Mouse (Mus musculus) cerebellum, adult 8-10 months (tissue): ENCODE measurements at regions not wholly inside any gene's neighbourhood (a gene's known extent, or its start where the extent isn't known, plus 50 kb on each side); places are given as distances from the start of the nearest gene placed in this dataset.

ENCODE experiments used
- DNase-seq: peaks from one replicate; pipeline ENCODE4 v3.0.0; 2022

DNA sequence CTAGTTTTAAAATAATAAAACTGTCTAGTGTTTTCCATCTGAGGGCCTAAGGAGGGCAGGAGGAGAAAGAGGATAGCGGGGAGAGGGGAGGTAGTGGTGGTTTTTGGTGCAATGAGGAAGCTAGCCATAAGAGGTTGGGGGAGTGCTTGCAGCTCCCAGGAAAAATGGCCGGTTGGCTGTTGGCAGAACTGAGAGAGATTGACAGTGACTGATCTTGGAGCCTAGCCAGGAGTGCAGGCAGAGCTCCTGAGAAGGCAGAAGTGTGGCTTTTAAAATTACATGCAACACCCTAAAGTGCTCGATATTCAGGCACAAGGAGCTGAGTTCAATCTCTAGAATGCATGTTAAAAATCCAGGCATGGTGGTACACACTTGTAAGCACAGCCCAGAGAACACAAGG, 938.3 kb upstream of the 2610301B20Rik start:
- DNase-seq = no peak

DNA sequence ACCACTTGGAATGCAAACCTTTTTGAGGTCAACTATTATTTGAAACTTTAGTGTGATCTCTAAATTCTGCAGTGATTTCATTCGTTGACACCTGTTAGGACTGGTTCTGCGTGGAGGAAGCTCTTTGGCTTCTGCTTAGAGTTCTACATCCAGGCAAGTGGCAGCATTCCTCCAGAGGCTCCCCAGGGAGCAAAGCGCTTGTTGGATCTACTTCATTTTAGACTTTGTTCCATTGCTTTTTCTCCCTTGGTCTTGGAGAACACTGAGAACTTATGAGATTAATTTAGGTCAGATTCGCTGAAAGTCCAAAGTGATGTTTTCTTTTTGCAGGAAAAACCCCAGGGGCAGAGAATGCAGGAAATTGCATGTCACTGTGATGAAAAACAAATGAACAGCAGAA, 922.9 kb upstream of the 2610301B20Rik start:
- no peak for DNase-seq

- no peak for DNase-seq
These were observed 899.7 kb upstream of the 2610301B20Rik start for GRCm38 (mm10) chr4:9974631-9975030.

DNA sequence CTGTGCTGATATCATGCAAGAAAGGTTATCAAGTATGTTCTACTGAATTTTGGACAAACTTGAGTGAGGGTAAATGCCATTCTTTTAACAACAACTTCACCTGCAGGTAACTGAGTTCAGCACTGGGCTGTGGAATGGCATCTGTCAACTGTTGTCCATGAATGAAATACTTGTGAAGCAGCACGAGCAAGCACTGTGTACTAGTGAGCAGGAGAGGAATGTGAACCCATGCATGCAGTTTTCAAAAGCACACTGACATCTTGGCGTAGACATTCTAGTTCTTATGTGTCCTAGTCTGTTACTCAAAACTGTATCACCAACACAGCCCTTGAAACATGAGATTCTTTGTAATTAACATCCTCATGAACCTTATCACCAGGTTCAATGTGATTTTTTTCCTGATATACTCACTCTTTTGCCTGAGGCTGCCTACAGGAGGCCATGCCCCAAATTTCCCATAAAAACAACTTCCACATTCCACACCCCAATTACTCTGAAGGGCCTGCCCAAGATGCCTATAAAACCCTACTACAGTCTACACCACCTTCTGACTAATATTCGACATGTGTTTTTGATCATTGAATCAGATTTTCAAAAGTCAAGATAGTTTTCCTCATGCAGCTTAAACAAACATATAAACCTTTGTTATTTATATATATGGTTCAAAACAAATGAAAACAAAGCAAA, 892.8 kb upstream of the 2610301B20Rik start:
- DNase-seq = no peak

DNA sequence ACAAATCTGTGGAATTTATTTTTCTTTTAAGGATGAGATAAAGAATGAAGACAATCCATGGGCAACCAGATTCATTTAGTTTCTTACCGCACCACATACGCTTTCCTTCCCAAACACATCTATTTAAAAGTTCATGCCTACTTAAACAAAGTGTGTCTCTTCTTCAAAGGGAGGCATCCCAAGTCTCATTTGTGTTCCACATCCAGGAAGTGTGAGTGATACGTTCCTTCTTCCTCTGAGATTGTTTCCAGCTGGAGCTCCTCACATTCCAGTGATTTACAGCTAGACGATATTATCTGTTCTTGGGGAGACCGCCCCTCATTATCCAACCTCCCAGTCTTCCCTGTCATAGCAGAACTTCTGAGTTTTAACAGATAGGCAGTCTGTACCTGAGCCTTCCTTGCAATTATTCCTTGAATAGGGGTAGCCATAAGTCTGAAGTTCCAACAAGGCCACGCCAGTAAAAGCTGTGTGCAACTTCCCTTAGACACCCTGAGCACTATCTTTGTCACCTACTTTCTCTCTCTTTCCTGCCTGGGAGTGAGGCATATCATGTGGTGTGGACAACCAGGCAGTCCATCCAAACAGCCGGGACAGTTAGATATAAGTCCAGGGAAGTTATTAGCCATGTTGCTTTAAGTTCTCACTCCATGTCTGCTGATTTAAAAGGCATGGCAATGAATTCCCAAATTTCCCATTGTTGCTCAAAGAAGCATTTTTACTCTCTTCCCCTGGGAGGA, 891.3 kb upstream of the 2610301B20Rik start:
- no peak for DNase-seq

DNA sequence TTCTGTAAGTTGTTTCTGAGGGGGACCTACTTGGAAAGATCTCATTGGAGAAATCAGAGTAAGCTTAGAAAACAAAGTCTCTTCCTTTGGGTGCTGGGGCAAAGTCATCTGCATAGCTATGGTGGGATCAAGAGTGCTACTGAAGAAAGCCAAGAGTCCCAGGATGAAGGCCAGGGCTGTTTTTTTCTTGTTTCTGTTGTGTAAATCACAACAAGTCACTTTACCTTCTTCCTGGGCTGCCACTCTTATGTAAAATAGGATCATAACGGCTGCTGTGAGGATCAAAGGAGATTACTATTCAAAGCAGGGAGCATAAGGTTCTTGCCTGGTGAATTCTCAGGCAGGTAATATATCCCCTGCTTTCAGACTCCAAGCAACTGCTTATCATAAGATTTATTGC, 880.4 kb upstream of the 2610301B20Rik start:
- DNase-seq = no peak

DNA sequence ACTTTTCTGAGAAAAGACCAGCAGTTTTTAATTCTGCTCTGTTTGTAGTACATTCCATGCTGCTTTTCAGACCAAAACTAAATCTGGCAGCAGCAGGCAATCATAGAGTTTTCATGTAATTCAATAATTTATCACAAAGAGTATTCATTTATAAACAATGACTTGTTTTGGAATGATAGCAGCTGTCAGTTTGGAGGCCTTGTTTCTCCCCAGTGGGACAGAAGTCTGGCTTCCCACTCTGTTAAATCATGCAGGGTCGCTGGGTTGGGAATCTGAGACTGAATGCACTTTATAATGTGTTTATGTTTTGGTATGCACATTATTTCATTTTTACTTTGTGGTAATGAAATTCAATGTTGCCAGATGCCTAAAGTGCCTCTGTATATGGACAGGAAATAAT, 879.8 kb upstream of the 2610301B20Rik start:
- no peak for DNase-seq

GRCm38 (mm10) chr4:10030316-10030715, 844.0 kb upstream of the 2610301B20Rik start:
- no peak for DNase-seq

DNA sequence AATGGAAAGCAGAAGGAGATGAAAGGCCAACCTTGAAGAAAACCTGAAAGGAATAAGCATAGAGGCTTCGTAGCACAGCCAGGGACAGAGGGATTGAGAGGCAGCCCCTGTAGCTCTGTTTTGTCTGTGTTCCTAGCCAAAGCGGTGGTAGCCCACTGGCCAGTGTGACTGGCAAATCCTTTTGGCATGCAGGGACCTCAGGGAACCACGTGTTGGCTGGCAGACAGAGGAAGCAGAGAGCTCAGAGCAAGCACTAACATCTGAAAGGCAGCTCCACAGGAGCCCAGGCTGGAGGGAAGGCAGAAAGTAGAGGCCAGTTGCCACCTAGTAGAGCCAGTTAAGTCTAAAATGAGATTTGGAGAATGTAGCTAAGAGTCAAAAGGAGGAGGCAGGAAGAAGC, 842.5 kb upstream of the 2610301B20Rik start:
- DNase-seq = no peak

- no peak for DNase-seq
These were observed 839.0 kb upstream of the 2610301B20Rik start for GRCm38 (mm10) chr4:10035336-10035735.

DNA sequence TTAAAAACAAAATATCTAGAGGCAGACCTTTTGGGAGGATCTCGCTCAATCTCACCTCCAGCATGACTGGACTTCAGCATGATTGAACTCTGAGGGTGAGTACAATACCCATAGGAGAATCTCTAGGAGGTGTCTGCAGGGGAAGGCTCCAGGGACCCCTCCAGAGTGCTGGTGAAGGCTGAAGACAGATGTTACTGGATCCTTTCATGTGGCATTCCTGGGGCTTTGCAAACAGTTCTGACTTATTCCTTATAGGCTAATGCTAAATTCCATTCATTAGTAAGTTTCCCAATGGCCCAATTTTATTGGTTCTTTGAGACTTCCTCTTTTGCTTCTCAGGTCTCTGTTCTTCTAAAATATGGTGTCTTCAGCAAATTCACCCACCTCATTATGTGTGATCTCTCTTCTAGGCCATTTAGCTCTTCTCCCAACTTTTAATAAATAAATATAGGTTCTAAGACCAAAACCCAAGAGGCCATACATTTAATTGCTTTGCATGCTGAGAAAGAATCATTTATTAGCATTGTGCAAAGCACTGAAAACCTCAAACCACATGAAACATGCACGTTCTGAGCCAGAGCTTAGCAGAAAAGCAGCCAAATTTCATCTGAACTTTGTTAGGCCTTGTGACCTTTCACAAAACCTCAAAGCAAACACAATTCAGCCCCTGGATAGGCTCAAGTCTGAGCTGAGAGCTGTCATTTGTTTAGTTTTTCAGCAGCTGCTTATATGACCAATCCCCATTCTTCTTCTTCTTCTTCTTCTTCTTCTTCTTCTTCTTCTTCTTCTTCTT, 832.8 kb upstream of the 2610301B20Rik start:
- DNase-seq = no peak

DNA sequence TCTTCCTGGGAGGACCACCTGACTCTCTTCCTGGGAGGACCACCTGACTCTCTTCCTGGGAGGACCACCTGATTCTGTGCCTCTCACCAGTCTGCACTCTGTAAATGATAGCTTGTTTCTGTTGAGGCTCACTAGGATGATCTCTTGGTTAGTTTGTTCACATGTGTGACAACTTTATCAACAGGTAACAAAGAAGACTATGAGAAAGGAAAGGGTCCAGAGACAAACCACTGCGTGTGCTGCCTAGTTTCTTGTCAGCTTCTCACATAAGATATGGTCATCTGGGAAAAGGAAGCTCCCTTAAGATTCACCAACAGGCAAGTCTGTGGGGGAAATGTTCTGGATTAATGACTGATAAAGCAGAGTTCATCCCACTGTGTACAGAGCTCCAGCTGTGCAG, 825.5 kb upstream of the 2610301B20Rik start:
- DNase-seq = no peak

- no peak for DNase-seq
These were observed 824.9 kb upstream of the 2610301B20Rik start for GRCm38 (mm10) chr4:10049411-10049810.

DNA sequence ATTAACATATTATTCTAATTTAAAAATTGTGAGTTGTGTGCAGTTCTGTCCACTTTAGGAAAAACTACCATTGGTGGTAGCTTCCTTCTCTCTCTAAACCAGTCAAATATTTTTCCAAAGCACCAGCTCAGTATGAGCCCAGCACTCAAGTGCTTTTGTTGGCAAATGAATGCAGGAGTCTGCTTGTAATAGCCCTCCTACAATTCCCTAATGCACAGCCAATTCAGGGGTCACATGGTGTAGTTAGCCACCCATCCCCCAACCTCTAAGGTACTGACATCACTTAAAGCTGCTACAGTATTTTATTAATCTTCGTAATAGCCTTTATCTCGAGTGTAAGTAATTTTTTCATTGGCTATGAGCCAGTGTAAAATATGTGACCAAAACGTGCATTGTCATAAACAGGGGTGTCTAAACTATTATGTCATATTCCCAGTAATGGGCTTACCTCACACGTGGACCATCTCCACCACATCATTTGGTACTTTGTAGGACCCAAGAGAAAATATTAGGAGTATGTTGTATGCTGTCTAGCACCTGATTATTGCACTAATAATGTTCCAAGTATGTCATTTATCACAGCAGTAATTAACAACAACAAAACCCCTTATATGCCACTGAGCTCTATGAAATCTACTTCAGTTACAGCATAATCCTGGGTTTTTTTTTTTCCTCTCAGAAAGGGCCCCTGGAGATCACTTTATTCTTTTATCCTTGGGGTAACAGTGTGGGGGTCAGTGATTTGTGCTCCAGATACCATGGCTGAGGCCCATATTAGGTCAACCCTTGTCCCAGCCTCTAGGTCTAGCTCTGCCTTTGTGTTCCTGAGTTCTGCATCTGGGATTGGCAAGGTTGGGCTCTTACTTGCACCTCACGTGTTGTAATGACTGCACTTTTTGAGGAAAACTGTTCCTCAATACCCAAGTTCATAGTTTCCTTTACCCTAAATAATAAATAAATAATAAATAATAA, 822.7 kb upstream of the 2610301B20Rik start:
- no peak for DNase-seq

DNA sequence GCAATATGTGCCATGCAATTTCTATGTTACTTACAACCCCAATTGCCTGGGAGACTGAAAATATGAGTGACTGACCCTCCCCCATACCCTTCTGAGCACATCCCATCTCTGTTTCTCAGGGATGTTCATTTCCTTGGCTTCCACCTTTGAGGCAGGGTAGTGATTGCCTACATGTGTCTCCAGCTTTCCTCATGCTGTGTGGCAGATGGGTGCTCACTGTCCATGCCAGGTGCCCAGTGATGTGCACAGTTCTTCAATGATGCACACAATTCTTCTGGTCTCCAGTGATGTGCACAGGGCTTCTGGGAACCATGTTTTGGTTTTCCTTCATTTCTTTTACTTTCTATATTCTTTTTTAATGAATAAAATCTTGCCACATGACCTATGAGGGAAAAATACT, 821.4 kb upstream of the 2610301B20Rik start:
- no peak for DNase-seq

DNA sequence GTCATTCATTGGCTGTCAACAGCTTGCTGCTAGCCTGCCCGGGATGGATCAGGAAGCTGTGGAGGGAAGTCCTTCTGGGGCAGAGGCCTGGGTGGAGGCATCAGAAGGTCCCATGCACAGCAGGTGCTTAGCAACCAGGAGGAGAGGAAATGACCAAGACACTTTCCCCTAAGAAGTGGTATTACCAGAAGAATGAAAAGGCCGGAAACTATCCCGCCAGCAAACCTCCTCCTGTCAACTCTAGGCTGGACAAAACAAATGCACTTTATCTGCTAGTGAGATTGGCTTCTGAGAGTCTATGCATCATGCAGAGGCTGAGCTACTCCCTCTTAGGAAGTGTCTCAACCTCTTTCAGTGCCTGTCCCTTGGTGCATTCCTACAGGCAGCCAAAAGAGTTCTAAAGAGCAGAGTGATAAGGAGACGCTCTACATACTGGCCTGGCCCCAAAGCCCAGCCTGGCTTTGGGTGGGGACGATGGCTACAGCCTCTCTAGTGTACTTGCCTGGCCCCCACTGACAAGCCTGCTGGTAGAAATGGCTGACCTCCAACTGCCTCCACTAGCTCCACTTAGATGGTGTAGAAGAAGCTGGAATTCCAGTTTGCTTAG, 801.7 kb upstream of the 2610301B20Rik start:
- DNase-seq = no peak

GRCm38 (mm10) chr4:10079565-10080169, 794.6 kb upstream of the 2610301B20Rik start:
- DNase-seq = no peak

DNA sequence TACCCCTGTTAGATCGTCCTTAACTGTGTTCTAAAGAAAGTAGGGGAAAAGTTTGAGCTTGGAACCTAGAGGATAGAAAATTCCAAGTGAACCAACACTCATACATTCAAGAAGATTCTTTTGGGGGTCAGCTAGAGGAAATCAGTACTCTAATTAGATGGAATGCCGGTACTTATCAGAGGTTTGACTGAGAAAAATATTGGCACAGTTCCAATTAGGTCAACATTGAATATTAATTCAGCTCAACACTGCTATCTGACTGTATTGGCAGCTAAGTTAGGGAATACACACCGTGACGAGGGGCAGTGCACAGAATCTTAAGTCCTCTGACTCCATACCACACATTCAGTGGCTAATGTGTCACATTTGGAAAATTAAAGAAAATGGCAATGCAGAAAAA, 759.5 kb upstream of the 2610301B20Rik start:
- DNase-seq = no peak

DNA sequence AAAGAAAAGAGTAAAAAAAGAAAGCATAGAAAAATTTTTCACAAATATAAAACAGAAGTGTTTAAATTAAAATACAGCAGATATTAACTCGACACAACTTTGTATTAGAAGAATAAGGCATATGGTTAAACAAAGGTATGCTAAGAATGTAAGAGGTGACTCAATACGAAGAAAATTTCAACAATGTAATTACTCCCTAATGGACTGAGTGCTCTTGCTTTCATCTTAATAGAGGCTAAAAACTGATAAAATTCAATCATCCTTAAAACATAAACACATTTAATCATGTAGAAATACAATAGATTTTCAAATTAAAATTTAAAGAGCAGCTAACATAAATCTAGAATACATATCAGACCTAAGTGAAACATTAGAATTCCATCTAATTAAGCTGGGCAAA, 756.3 kb upstream of the 2610301B20Rik start:
- no peak for DNase-seq

- no peak for DNase-seq
These were observed 750.0 kb upstream of the 2610301B20Rik start for GRCm38 (mm10) chr4:10124252-10124651.

- DNase-seq = no peak
These were observed 732.9 kb upstream of the 2610301B20Rik start for GRCm38 (mm10) chr4:10141238-10141934.
